Mouse (Mus musculus) heart, postnatal 0 days (tissue): ENCODE measurements around the gene Ferd3l. TPM values are rescaled to one million over a fixed set of nuclear protein-coding genes. Genes with fewer than 3 reads are reported as not detected.

Experiments used
- ATAC-seq: fragments of 200-750 bp; cut with Nextera tagmentation; 2 replicates; pipeline ENCODE4 v1.8.0; 2017; ENCODE audit warnings: low read depth, moderate number of reproducible peaks, moderate library complexity; ENCODE audit not compliant: insufficient read depth
- DNase-seq: peaks from one replicate; pipeline ENCODE4 v3.0.0-alpha.2; 2016; ENCODE audit warnings: low spot score
- H3K27ac ChIP-seq: fragments of 300-500 bp; sonication (generic); 2 replicates; pipeline ENCODE4 v1.5.1; 2014; ENCODE audit warnings: low read depth, mild to moderate bottlenecking
- H3K27me3 ChIP-seq: fragments of 300-500 bp; sonication (generic); 2 replicates; pipeline ENCODE4 v1.6.1; 2014; ENCODE audit warnings: low read length, mixed read lengths; ENCODE audit not compliant: control insufficient read depth, insufficient read depth
- H3K36me3 ChIP-seq: fragments of 300-500 bp; sonication (generic); replicated peaks from 2 replicates; pipeline ENCODE4 v1.6.1; 2014; ENCODE audit warnings: low read length, mixed read lengths; ENCODE audit not compliant: control insufficient read depth, insufficient read depth
- H3K4me1 ChIP-seq: fragments of 300-500 bp; sonication (generic); 2 replicates; pipeline ENCODE4 v1.6.1; 2014; ENCODE audit warnings: antibody characterized with exemption; ENCODE audit not compliant: control insufficient read depth, insufficient read depth
- H3K4me2 ChIP-seq: fragments of 300-500 bp; sonication (generic); 2 replicates; pipeline ENCODE4 v1.6.1; 2014; ENCODE audit warnings: low read depth, mild to moderate bottlenecking, low read length, moderate library complexity
- H3K4me3 ChIP-seq: fragments of 300-500 bp; sonication (generic); 2 replicates; pipeline ENCODE4 v1.5.1; 2014; ENCODE audit warnings: low read depth, low read length
- H3K9ac ChIP-seq: fragments of 300-500 bp; sonication (generic); replicated peaks from 2 replicates; pipeline ENCODE4 v1.6.1; 2014; ENCODE audit warnings: low read depth, low read length, mixed read lengths
- H3K9me3 ChIP-seq: fragments of 300-500 bp; sonication (generic); replicated peaks from 2 replicates; pipeline ENCODE4 v1.6.1; 2016; ENCODE audit warnings: low read length; ENCODE audit not compliant: control insufficient read depth
- CTCF ChIP-seq: IDR thresholded peaks from 2 replicates; pipeline ENCODE4 v1.5.1; 2016; ENCODE audit warnings: antibody characterized with exemption, control low read depth, low read depth
- EP300 ChIP-seq: IDR thresholded peaks from 2 replicates; pipeline ENCODE4 v1.6.1; 2016; ENCODE audit warnings: antibody characterized with exemption, low read depth
- whole genome bisulfite sequencing: fragments of 180-500 bp; shearing (Covaris S2); extraction: QIAGEN DNeasy Blood & Tissue Kit; methylation state at CpG from one replicate; pipeline ENCODE4 v1.1.7; 2014; 5-methylcytosine and 5-hydroxymethylcytosine counted together
- polyA plus RNA-seq: library from polyadenylated mRNA; unstranded; fragments of >200 nt; fragmentation: Nextera tagmentation; extraction: Ambion mirVana; gene quantifications from 2 replicates; pipeline ENCODE4 v1.2.1, GENCODE M21; 2015
- total RNA-seq: library from RNA; depleted of rRNA; stranded (reverse); fragments of >200 nt; gene quantifications from 2 replicates; pipeline ENCODE4 v1.2.3, GENCODE M21; 2014; ENCODE audit warnings: low replicate concordance

Gene Ferd3l
- total and polyA plus RNA-seq, 2 experiments from 2014 or later, result not detected

GRCm38 (mm10) chr12:33952843-33953242 is 24.6 kb downstream of the Ferd3l start:
- 7% methylated on average over 3 of the region's 3 CpGs for WGBS
- TF ChIP-seq CTCF, result peak; percentile 33; the same call in 1 of the 2 replicates
- TF ChIP-seq EP300, result no peak
- ATAC-seq (no peak), DNase-seq (no peak)
- Histone ChIP-seq H3K4me2 (no peak overlapping the region), H3K27ac (no peak overlapping the region), H3K36me3 (no peaks in the 10 kb centered on the region), H3K4me3 (no peak overlapping the region), H3K9ac (no peak overlapping the region), H3K9me3 (no peaks in the 10 kb centered on the region), H3K27me3 (peaks cover 47% of the 10 kb centered on the region), H3K4me1 (no peaks in the 10 kb centered on the region)

DNA sequence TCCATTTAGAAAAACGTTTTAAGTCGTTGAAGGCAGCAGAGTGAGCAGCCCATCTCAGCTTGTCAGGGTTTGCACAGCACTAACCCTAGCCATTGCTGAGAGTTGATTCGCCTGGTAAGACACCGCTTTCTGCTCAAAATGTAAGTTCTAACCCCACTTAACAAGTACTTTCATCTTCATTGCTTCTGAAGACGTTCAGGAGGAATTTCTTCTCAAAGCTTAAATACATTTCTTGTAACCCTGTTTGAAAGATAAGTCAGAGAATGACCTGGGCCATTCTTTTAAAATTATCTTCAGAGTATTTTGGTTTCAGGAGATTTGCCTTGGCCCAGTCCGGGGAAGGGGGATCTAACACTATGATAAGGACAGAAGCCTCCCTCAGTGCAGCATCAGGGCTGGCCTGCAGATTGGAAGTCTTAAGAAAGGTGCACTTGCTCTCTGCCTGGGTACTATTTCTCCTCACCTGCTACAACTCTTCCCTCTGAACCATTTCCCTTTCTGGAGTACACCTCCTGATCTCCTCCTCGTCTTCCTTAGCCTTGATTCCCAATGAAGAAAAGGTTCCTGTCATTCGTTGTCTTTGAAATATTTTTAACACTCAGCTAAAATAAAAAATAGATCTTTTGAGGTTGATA is 26.8 kb downstream of the Ferd3l start:
- Histone ChIP-seq H3K4me2 (no peak overlapping the region), H3K9ac (no peak overlapping the region), H3K9me3 (no peaks in the 10 kb centered on the region), H3K36me3 (no peaks in the 10 kb centered on the region), H3K4me1 (0 out of 2 replicates have a peak, but pooled peaks cover 8% of the 10 kb centered on the region), H3K4me3 (no peak overlapping the region), H3K27ac (no peak overlapping the region), H3K27me3 (peaks cover 67% of the 10 kb centered on the region)
- TF ChIP-seq EP300 (no peak), CTCF (no peak)
- 24% methylated on average over 8 of the region's 8 CpGs for WGBS
- ATAC-seq (no peak), DNase-seq (no peak)

- Histone ChIP-seq H3K36me3 (no peaks in the 10 kb centered on the region), H3K27me3 (peaks cover 73% of the 10 kb centered on the region), H3K27ac (no peak overlapping the region), H3K4me2 (peak overlapping the region; percentile 16), H3K4me1 (0 out of 2 replicates have a peak, but pooled peaks cover 8% of the 10 kb centered on the region), H3K9ac (no peak overlapping the region), H3K9me3 (no peaks in the 10 kb centered on the region), H3K4me3 (peak overlapping the region; percentile 15; the same call in 1 of the 2 replicates)
- ATAC-seq (no peak), DNase-seq (no peak)
- TF ChIP-seq EP300, result no peak
- TF ChIP-seq CTCF, result no peak
- WGBS, result 5% methylated on average over 26 of the region's 28 CpGs
Observed at GRCm38 (mm10) chr12:33955606-33956295, 27.5 kb downstream of the Ferd3l start.

- DNase-seq (no peak), ATAC-seq (no peak)
- H3K4me1 ChIP-seq, result 0 out of 2 replicates have a peak, but pooled peaks cover 8% of the 10 kb centered on the region
- no peaks in the 10 kb centered on the region for H3K36me3 ChIP-seq
- H3K4me3 ChIP-seq, result peak overlapping the region; percentile 59
- H3K27ac ChIP-seq, result peak overlapping the region; percentile 58
- H3K27me3 ChIP-seq, result peaks cover 83% of the 10 kb centered on the region
- no peak overlapping the region; the same call in 1 of the 2 replicates for H3K9ac ChIP-seq
- WGBS, result 2% methylated on average over 43 of the region's 43 CpGs
- H3K9me3 ChIP-seq, result no peaks in the 10 kb centered on the region
- peak overlapping the region; percentile 68 for H3K4me2 ChIP-seq
- TF ChIP-seq EP300 (no peak), CTCF (no peak)
Observed at GRCm38 (mm10) chr12:33956576-33957399, 28.6 kb downstream of the Ferd3l start.

GRCm38 (mm10) chr12:33957400-33958240 is 29.4 kb downstream of the Ferd3l start, which contains the start of gene Twist1:
TSS of gene Twist1 (plus strand) at chr12:33957671.
- Histone ChIP-seq H3K9me3 (no peaks in the 10 kb centered on the region), H3K4me3 (peak within 1 kb of the TSS; percentile 59), H3K4me1 (0 out of 2 replicates have a peak, but pooled peaks cover 8% of the 10 kb centered on the region), H3K27me3 (peaks cover 91% of the 10 kb centered on the region), H3K9ac (peak within 1 kb of the TSS; percentile 45), H3K27ac (peak within 1 kb of the TSS; percentile 68), H3K36me3 (no peaks in the 10 kb centered on the region), H3K4me2 (peak within 1 kb of the TSS; percentile 68)
- no peak for TF ChIP-seq CTCF
- no peak for TF ChIP-seq EP300
- WGBS, result under 1% methylated on average over 74 of the region's 105 CpGs
- ATAC-seq (peak; percentile 78), DNase-seq (peak; percentile 23)
